Mouse (Mus musculus): Measurements from ENCODE around the gene Macrod1. TPM values are rescaled to one million over a fixed set of nuclear protein-coding genes. Genes with fewer than 3 reads are reported as not detected.

The Macrod1 gene
- total and polyA plus RNA-seq, 3 experiments, result 56.4 to 134 (median 65.1) TPM

DNA sequence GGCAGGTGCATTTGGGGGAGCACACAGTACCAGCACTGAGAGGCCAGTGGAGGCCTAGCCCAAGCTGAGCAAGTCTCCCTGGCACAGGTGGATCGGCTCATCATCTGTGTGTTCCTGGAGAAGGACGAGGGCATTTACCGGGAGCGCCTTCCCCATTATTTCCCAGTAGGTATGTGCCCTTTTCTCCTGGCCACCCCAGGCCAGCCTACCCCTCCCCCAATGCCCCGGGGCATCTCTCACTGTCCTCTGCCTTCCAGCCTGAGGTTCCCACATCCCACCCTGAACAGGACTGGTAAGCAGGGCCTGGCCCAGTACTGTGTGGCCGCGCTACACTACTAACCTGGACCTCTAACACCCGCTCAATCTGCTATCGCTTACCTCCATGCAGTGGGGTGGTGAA, 140.8 kb downstream of the Macrod1 start:
- DNase-seq, result peak; percentile 33

- DNase-seq, result no peak
Measured at GRCm38 (mm10) chr19:7199089-7199488, 142.5 kb downstream of the Macrod1 start.

GRCm38 (mm10) chr19:7200427-7200826, 143.8 kb downstream of the Macrod1 start:
- DNase-seq, result peak; percentile 51

DNA sequence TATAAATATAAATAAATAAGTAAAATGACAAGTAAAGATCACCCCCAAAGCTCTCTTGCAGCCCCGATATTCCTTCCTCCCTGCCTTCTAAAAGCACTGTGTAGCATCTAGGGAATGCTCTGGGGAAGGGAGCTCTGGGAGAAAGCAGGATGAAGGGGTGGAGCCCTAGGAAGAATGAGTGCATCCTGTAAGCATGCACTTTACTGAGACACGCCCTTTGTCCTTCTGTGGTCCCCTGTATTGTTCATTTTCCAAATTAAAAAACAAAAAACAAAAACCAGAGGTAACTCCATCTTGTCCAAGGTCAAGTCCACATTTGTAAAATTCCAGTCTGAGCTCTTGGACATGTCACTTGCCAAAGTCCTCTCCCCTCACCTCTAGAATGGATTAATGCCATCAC, 148.3 kb downstream of the Macrod1 start:
- no peak for DNase-seq

DNA sequence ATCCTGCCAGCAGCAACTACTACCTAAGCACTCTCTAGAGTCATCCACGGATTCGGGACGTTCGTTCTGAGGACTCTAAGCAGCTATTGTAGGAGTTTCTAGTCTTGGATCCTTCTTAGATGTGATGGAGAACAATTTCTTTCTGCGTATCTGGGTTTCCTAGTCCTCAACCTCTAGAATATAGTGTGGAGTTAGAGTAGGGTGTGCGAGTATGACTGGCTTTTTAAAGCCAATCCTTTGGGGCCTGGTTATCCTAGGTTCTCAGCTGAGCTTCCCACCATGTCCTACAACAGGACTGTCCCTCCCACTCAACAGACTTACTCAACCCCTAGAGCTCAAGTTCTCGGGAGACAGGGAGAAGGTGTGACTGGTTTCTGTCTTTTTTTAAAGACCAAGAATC, 148.7 kb downstream of the Macrod1 start:
- no peak for DNase-seq

DNA sequence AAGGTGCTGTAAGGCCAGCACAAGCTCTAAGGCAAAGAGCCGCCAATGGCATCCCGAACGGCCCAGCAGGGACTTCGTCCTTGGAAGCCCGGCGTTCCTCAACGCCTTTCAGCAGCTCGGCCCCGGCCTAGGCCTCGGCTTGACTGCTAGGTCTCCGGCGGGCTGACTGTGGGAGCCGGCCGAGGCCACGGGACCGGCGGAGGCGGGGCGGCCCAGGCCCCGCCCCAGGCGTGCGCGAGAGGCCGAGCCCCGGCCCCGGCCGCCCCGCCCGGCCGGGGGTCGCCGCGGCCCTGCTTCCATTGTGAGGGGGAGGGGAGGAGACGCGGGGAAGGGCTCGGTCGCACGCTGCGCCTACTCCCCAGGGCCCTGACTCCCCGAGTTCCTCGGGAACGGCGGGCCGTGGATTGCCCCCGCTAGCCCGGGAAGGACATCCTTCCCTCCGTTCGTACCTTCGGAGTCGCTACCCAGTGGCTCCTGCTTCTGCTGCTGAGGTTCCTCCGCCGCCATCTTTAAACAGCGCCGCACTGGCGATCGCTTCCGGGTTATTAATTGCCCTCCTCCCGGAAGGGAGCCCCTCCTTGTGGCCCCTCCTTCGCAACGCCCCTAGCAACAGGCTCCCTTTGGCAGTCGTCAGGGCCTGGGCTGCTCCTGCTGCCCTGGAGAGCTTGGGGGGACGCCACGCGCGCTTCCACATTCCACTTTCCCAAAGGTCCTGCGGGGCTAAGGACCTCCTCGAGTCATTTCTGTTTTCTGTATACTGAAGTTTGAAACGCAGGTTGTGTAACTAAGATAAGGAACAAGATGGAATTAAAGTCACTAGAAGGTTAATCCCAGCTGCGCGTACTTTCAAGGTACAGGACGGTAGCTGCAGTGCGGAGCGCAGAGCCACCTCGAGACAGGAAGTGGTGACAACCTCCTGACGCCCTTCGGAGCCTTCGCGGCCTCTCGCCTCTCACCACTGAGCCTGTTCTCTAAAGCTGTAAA, 149.4 kb downstream of the Macrod1 start, which contains the start of gene Otub1:
Gene Otub1, minus strand, starts transcription at position 564 of the 984 bp plus-strand sequence.
- peak; percentile 96 for DNase-seq

DNA sequence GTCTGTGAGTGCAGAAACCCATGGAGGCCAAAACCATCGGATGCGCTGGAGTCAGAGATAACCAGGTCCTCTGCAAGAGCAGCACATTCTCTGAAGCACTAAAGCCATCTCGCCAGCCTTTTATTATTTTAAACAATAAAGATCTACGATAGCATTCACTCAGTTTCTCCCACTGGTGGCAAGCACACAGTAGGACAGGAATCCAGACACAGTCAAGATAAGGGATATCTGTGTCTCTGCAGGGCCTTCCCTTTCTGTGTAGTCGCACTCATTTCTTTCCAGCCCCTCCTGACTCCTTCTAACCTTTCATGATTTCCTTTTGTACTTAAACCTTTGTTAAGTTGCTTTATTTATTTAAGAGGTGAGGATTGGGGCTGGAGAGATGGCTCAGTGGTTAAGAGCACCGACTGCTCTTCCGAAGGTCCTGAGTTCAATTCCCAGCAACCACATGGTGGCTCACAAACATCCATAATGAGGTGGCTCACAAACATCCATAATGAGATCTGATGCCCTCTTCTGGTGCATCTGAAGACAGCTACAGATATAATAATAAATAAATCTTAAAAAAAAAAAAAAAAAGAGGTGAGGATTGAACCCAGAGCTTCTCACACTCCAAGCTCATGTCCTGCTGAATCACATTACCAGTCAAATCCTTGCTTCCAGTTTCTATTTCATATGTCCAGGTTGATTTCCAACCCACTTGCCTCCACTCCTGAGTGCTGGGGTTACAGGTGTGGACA, 153.5 kb downstream of the Macrod1 start:
- no peak for DNase-seq

DNA sequence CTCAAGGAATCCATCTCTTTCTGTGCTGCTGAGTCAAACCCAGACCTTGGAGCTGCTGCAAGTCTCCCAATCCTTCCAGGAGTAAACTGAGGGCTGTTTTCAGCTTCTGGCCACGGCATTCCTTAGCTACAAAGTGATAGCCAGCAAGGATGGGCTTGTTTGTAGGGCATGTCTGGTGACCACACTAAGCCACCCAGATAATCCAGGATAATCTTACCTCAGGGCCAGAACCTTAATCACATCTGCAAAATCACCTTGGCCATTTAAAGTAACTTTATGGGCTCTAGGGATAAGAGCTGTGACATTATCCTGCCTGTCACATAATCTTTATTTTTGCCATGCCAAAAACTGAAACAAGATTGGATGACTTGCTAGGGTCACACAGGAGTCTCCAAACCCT, 155.6 kb downstream of the Macrod1 start:
- DNase-seq, result no peak

- no peak for DNase-seq
Measured at GRCm38 (mm10) chr19:7213010-7213409, 156.4 kb downstream of the Macrod1 start.

- DNase-seq, result no peak
Measured at GRCm38 (mm10) chr19:7214484-7214883, 157.9 kb downstream of the Macrod1 start.

DNA sequence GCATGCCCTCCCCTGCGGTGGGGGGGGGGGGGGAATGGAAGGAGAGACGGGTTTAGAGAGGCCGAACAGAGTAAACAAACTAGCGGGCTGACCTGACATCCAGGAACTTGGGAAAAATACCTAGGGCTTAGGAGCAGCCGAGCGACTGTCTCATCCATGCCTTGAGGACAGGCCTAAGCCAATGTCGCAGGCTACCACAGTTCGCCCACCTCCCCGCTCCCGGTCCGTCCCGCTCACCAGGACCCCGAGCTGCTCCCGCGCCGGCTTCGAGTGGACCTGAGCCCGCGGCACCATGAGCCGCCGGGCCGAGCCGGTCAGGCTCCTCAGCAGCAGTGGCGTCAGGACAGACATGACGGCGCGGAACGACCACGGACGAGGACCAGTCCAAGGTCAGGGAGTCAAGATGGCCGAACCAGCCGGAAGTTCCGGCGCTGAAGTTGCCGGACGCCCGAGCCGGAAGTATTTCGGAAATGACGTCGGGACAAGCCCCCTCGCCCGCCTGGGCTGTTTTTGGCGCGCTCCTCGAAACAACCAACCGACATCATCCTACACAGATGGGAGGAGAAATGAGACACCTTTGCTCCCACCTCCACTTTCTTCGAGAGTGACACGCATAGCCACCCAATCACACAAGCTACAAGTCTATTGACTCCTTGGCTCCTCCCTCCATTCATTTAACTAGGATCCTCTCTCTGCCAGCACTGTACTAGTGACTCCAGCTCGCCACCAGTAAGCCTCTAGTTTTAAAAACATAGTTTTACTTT, 160.7 kb downstream of the Macrod1 start, which contains the start of gene Cox8a:
Gene Cox8a, minus strand, starts transcription at position 455 of the 764 bp plus-strand sequence.
- DNase-seq, result peak; percentile 98

GRCm38 (mm10) chr19:7217926-7218267, 161.3 kb downstream of the Macrod1 start:
- no peak for DNase-seq

GRCm38 (mm10) chr19:7218753-7219152, 162.1 kb downstream of the Macrod1 start:
- no peak for DNase-seq

GRCm38 (mm10) chr19:7222196-7222595, 165.6 kb downstream of the Macrod1 start:
- no peak for DNase-seq

- no peak for DNase-seq
Measured at GRCm38 (mm10) chr19:7223488-7223887, 166.9 kb downstream of the Macrod1 start.

DNA sequence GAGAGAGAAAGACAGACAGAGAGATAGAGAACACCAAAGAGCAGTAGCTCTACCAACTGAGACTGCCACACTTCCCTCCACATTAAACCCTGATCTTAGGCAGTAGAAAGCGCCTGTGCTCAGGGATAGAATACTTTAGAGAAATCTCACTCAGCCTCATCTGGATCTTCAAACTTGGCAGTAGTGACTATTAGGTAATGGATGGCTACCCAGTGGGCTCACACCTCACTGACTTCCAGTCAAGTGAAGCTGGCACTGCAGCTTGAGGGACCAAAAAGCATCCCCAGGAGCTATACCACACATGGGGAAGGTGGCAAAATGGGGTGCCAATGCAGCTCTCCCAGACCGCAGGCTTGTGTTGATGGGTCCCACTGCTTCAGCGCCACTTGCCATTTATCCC, 167.6 kb downstream of the Macrod1 start:
- no peak for DNase-seq

DNA sequence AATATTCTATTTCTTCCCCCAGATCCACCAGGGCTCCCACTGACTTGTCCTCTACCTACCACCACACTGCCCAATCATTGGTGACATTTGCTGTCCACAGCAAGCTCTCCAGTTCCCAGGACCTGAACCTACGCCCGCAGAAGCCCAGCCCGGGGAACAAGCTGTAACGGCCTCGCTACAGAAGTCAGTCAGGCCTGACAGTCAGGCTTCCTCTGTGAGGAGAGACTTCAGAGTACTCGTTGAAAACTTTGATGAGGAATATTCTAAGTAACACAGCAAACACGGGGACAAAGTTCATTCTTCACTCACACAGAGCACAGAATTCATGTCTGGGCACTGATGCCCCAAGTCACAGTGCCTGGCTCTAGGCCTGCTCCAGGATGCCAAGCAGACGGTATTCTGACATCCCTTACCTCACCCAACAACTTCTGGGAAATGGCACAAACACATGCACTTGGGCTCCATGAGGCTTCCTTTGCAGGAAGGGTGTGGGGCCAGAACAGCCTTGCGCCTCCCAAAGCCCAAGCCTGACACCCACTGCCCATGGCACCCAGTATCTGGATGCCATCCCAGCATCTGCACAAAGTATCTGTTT, 168.6 kb downstream of the Macrod1 start:
- no peak for DNase-seq

GRCm38 (mm10) chr19:7226511-7226914, 169.9 kb downstream of the Macrod1 start:
- no peak for DNase-seq

DNA sequence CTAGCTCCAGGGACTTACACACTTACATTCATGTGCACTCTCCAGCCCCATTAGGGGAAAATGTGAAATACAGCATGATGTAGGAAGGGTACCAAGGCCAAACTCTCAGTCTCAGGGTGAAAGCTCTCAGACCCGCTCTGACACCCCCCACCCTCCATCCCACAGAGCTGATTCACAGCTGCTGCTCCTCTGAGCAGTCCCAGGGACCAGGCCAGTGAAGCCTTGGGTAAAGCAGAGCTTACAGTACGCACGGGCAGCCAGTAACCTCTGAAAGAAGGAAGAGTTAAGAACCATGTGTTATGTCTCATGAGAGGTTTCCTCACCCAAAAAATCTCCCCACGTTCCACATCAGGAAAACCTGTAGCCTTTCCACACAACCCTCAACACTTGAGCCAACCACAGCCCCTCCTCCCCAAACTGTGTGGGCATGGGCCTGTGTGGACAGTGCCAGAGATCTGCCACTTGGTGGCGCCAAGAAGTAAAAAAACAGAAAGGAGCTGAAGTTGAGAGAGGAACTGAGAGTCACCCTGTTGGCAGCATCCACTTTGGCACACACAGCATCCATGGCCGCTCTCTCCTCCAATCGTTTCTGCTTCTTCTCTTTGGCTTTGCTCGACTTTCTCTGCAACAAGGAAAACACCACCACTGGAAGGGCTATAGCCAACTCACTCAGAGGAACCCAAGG, 178.1 kb downstream of the Macrod1 start:
- peak; percentile 85 for DNase-seq

DNA sequence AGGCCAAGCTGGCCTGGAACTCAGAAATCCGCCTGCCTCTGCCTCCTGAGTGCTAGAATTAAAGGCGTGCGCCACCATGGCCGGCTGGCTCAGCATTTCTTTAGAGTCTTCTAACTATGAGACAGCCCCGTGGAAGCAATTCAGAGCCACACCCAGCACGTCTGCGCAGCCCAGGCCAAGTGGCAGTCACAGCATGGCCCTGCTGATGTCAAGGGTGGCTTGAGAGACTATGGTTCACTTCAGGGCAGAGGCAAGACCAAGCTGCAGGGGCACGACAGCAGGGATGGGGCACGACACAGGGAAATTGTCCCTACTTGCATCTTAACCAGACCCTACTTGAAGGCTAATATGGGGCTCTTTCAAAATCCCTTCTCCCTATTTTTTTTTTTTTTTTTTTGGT, 178.9 kb downstream of the Macrod1 start:
- no peak for DNase-seq

GRCm38 (mm10) chr19:7236011-7236410, 179.4 kb downstream of the Macrod1 start:
- DNase-seq, result no peak
